Mouse (Mus musculus) frontal cortex, adult 2 months (tissue): ENCODE data around the gene Zcchc24. TPM values are rescaled to one million over a fixed set of nuclear protein-coding genes. Genes with fewer than 3 reads are reported as not detected.

Source experiments
- DNase-seq, 2 experiments: peaks; one replicate each; pipeline ENCODE4 v3.0.0; 2022; ENCODE audit warnings: low spot score in 1 of 2; ENCODE audit errors: extremely low spot score in 1 of 2
- polyA plus RNA-seq: library from polyadenylated mRNA; depleted of rRNA; stranded (reverse); fragments of >200 nt; gene quantifications from 2 replicates; pipeline ENCODE4 v1.2.3, GENCODE M21; 2012

Gene Zcchc24
- polyA plus RNA-seq, 1 experiment = 46.3 TPM

- no peak for DNase-seq
Measured at GRCm38 (mm10) chr14:25720962-25721707, 47.7 kb downstream of the Zcchc24 start.

- DNase-seq = no peak
Measured at GRCm38 (mm10) chr14:25719371-25719770, 49.5 kb downstream of the Zcchc24 start.

GRCm38 (mm10) chr14:25718471-25718870, 50.4 kb downstream of the Zcchc24 start:
- DNase-seq = no peak

GRCm38 (mm10) chr14:25717718-25718117, 51.1 kb downstream of the Zcchc24 start:
- DNase-seq = no peak

GRCm38 (mm10) chr14:25716528-25716927, 52.3 kb downstream of the Zcchc24 start:
- DNase-seq = no peak

- peak in 1 of 2 experiments; percentile 62 for DNase-seq
Measured at GRCm38 (mm10) chr14:25713443-25713842, 55.4 kb downstream of the Zcchc24 start.

- no peak for DNase-seq
Measured at GRCm38 (mm10) chr14:25711602-25712001, 57.2 kb downstream of the Zcchc24 start.

GRCm38 (mm10) chr14:25711177-25711576, 57.7 kb downstream of the Zcchc24 start:
- no peak for DNase-seq

- DNase-seq = no peak
Measured at GRCm38 (mm10) chr14:25710681-25711080, 58.2 kb downstream of the Zcchc24 start.

GRCm38 (mm10) chr14:25710073-25710472, 58.8 kb downstream of the Zcchc24 start:
- DNase-seq = no peak

GRCm38 (mm10) chr14:25708917-25709316, 59.9 kb downstream of the Zcchc24 start:
- no peak for DNase-seq

- DNase-seq = no peak
Measured at GRCm38 (mm10) chr14:25708451-25708850, 60.4 kb downstream of the Zcchc24 start.

GRCm38 (mm10) chr14:25707691-25708181, 61.1 kb downstream of the Zcchc24 start:
- peak in 1 of 2 experiments; percentile 86 for DNase-seq

GRCm38 (mm10) chr14:25701986-25702385, 66.9 kb downstream of the Zcchc24 start:
- DNase-seq = peak in 1 of 2 experiments; percentile 56

GRCm38 (mm10) chr14:25696356-25696755, 72.5 kb downstream of the Zcchc24 start:
- DNase-seq = peak in 1 of 2 experiments; percentile 26

GRCm38 (mm10) chr14:25695059-25695458, 73.8 kb downstream of the Zcchc24 start:
- DNase-seq = no peak

GRCm38 (mm10) chr14:25694569-25694897, 74.3 kb downstream of the Zcchc24 start:
- no peak for DNase-seq

- peak; percentile 85 to 98 for DNase-seq
Measured at GRCm38 (mm10) chr14:25693888-25694568, 74.8 kb downstream of the Zcchc24 start, which contains the start of gene Ppif. Ppif (plus strand) TSS chr14:25694154.

- peak in 1 of 2 experiments; percentile 20 for DNase-seq
Measured at GRCm38 (mm10) chr14:25693271-25693887, 75.5 kb downstream of the Zcchc24 start.

GRCm38 (mm10) chr14:25686983-25687901, 81.6 kb downstream of the Zcchc24 start:
- no peak for DNase-seq
